Mouse (Mus musculus): ENCODE results near the gene Rab3il1.

DNA sequence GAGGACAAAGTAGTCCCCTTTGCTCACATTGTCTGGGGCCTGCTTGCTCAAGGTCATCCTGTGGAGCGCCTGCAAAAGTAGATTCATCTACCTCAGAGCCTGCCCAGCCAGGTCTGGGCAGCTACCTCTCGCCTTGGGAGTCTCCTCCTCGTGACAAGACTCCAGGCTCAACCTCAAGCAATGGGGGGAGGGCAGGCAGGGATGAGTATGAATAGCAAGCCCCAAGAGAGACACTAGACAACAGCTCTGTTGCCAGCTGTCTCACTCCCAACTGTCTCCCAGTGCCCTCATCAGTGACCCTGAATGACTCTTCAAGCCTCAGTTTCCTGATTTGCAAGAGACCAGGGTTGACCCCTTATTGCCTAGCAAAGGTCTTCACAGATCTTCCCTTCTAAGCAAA, 11.9 kb downstream of the Rab3il1 start:
- no peak for TF ChIP-seq CTCF (IDR thresholded peaks at IDR 0.05; ENCODE audit: control insufficient read depth, insufficient read depth, insufficient replicate concordance, low read depth, low read length)
- TF ChIP-seq POLR2A (IDR thresholded peaks at IDR 0.05; ENCODE audit: control insufficient read depth, low read depth, low read length): no peak
